Mouse (Mus musculus) cerebellum, adult 8-10 months (tissue): Measurements from ENCODE around the gene Map4k3.

Source experiments
- DNase-seq: peaks from one replicate; pipeline ENCODE4 v3.0.0; 2022

Map4k3 gene

GRCm38 (mm10) chr17:80729080-80729749, 930 bp upstream of the Map4k3 start:
- DNase-seq = no peak

- peak; percentile 63 for DNase-seq
Observed at GRCm38 (mm10) chr17:80727341-80727951, 839 bp downstream of the Map4k3 start.

DNA sequence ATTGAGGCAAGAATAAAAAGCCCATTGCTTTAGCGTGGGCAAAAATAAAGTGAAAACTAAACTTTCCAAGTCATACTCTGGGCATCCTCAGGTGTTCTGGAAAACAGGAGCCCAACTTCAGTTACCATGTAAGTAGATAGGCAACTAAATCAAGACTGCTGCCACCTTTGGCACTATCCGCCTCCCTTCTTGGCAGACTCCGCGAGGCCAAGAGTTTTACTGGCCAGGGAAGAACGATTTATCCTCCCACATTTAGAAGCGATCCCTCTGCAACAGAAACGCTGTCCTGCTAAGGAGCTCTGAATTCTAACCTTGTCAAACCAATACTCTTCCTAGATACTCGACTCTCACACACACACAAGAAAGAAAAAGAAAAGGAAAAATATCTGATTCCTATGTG, 1.5 kb downstream of the Map4k3 start:
- peak; percentile 57 for DNase-seq

GRCm38 (mm10) chr17:80723092-80723491, 5.2 kb downstream of the Map4k3 start:
- no peak for DNase-seq

DNA sequence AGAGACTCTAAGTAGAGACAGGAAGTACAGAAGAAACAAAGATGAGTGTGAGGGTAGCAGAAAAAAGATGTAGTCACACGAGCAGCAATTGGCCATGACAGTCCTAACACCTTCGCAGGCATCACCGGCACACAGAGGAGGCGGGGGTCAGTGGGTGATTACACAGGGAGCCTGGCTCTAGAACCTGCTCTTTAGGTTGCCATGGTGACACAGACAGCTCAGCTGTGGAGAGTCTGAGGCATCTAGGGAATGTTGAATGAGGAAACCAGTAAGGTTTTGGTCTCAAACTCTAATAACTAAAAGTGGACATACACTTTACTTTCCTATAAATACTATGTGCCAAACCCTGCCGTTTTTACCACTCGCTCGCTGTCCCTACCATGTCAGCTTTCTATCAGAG, 6.6 kb downstream of the Map4k3 start:
- no peak for DNase-seq

GRCm38 (mm10) chr17:80719309-80719708, 9.0 kb downstream of the Map4k3 start:
- DNase-seq = no peak

DNA sequence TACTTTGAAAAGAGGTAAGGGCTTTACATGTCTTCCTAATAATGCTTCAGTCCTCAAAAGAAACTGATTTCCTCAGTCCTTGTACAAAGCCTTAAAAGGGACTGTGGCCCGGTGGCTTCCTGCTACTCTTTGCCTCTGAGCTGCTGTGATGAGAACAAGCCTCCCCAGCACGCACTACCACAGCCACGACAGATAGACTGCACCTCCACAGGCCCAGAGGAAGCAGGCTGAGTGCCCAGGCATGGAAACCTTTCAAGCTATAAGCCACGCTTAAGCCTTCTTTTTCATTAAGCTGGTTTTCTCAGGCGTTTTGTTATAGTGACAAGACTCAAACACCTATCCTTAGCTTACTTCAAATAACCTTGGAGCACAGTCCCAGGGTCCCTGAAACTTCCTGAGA, 10.0 kb downstream of the Map4k3 start:
- no peak for DNase-seq

GRCm38 (mm10) chr17:80713588-80713987, 14.7 kb downstream of the Map4k3 start:
- no peak for DNase-seq

GRCm38 (mm10) chr17:80709921-80710838, 18.1 kb downstream of the Map4k3 start:
- DNase-seq = peak; percentile 70

- DNase-seq = no peak
Observed at GRCm38 (mm10) chr17:80708803-80709202, 19.5 kb downstream of the Map4k3 start.

DNA sequence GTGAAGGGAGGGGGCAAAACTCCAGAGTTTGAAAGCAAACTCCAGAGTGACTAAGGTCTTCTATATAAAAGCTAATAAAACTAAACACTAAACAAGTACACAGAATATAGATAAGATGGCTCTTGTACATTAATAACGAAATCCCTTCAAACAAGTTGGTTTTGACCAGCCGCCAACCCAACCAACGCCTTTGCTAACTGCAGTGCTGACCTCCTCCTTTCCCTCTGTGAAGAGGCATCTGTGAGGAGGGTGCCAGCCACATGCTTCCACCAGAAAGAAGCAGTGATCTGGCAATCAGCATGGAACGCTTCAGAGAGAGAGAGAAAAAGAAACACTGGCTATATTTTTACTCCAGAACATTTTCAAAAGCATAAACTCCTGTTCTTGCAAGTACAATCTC, 21.1 kb downstream of the Map4k3 start:
- no peak for DNase-seq

GRCm38 (mm10) chr17:80706608-80707007, 21.7 kb downstream of the Map4k3 start:
- DNase-seq = no peak

DNA sequence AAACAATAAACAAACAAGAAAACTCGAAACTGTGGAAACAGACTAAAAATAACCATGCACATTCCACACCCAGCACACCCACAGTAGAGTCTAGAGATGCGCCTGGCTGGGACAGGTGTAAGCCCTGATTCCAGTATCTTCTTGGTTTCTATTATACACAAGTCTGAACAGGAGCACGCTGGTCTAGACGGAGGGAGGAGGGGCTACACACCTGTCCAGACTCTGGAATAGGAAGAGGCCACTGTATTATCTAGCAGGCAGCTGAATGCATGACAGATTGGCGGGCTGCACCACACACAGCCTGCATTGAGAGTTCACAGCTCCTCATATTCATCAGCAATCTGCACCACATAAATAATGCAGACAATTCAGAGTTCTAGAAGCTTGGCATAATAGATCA, 26.6 kb downstream of the Map4k3 start:
- DNase-seq = no peak

- DNase-seq = no peak
Observed at GRCm38 (mm10) chr17:80698930-80699329, 29.4 kb downstream of the Map4k3 start.

GRCm38 (mm10) chr17:80698191-80698901, 29.9 kb downstream of the Map4k3 start:
- DNase-seq = no peak

DNA sequence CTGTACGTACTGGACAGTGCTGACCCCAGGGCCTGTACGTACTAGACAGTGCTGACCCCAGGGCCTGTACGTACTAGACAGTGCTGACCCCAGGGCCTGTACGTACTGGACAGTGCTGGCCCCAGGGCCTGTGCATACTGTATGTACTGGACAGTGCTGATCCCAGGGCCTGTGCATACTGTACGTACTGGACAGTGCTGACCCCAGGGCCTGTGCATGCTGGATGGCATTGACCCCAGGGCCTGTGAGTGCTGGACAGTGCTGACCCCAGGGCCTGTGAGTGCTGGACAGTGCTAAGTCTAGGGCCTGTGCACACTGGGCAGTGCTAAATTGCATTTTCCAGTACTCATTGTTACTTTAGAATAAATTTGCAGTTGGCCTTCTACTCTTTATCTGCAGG, 31.3 kb downstream of the Map4k3 start:
- DNase-seq = no peak

DNA sequence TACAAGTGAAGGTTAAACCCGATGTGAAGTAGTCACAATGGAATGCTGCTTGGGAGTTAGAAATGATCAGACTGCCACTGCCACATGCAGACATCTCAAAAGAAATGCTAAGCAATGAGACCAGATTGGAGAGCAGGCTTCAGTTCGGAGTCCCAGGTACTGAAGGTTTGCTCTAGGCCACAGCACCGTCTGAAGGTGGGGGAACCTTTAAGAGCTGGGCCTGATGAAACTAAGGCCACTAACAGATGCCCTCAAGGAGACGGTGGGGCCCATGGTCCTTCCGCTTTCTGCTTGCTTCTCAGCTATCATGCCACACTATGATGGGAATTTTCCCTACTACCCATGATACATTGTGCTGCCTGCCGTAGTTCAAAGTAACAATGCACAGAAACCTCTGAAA, 32.1 kb downstream of the Map4k3 start:
- no peak for DNase-seq

- DNase-seq = no peak
Observed at GRCm38 (mm10) chr17:80693707-80694106, 34.6 kb downstream of the Map4k3 start.

DNA sequence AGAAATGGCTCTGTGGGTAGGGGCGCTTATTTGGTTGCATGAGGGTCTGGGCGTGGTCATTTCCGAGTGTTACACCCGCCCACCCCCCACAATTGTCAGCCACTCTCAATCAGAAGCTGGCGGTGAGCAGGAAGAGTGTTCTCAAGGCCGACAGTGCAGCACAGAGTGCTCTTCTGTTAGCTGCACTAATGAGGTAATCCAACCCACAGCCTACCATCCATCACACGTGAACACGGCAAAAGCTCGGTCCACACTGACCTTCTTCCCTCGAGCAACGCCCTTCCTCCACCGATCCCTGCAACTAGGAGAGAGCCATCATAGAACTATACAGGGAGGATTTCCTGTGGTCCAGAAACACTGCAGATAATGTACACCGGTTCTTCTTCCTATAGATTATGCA, 36.1 kb downstream of the Map4k3 start:
- DNase-seq = no peak

DNA sequence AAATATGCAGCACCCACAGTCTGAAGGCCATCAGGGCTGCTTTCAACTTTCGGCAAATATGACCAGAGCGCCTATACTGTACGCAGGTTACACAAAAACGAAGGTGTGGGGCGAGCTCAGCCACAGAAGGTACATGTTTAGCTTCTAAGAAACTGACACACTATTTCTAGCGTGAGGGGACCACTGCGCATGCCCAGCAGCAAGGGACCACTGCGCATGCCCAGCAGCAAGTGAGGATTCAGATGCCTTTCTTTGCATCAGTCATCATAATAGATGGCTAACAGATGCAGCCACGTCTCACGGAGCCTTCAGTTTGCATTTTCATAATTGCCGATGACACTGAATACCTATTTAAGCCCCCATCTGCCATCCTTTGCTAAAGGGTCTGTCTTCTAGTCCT, 39.6 kb downstream of the Map4k3 start:
- no peak for DNase-seq

- no peak for DNase-seq
Observed at GRCm38 (mm10) chr17:80686066-80686465, 42.2 kb downstream of the Map4k3 start.

GRCm38 (mm10) chr17:80683821-80684576, 44.3 kb downstream of the Map4k3 start:
- DNase-seq = peak; percentile 44
